Mouse (Mus musculus): ENCODE measurements around the gene Fbxw10. TPM values are rescaled to one million over a fixed set of nuclear protein-coding genes. Genes with fewer than 3 reads are reported as not detected.

Gene Fbxw10
- total and polyA plus RNA-seq, 3 experiments = not detected

GRCm38 (mm10) chr11:62853334-62853733, 6.5 kb downstream of the Fbxw10 start:
- no peak overlapping the region for H3K4me3 ChIP-seq (ENCODE audit: control insufficient read depth in 1 of 2, insufficient read depth in 1 of 2, low read depth in 2 of 2, low read length in 2 of 2)
- no peaks in the 10 kb centered on the region for H3K36me3 ChIP-seq (ENCODE audit: control insufficient read depth in 1 of 2, insufficient read depth in 2 of 2, low read length in 2 of 2)
- no peak for DNase-seq (ENCODE audit: low read depth, low spot score)
- H3K9me3 ChIP-seq (replicated peaks; ENCODE audit: insufficient read depth, low read length) = no peaks in the 10 kb centered on the region
- H3K4me1 ChIP-seq (ENCODE audit: control insufficient read depth in 1 of 2, insufficient read depth in 2 of 2, low read length in 2 of 2) = no peaks in the 10 kb centered on the region
- TF ChIP-seq SIN3A (IDR thresholded peaks at IDR 0.05; ENCODE audit: low read length) (no peak), CTCF (IDR thresholded peaks at IDR 0.05 in 2 of 3, conservative IDR thresholded peaks at IDR 0.05 in 1 of 3; ENCODE audit: control insufficient read depth in 1 of 3, insufficient read depth in 1 of 3, low read depth in 2 of 3, low read length in 3 of 3, poor library complexity in 1 of 3, severe bottlenecking in 1 of 3) (no peak), RAD21 (IDR thresholded peaks at IDR 0.05; ENCODE audit: low read depth, low read length) (no peak), JUND (IDR thresholded peaks at IDR 0.05; ENCODE audit: low read depth, low read length) (no peak), ZNF384 (IDR thresholded peaks at IDR 0.05; ENCODE audit: low read depth, low read length) (no peak), NELFE (IDR thresholded peaks at IDR 0.05; ENCODE audit: low read depth, low read length) (no peak), POLR2AphosphoS5 (IDR thresholded peaks at IDR 0.05; ENCODE audit: borderline replicate concordance, low read depth, low read length) (no peak), E2F4 (IDR thresholded peaks at IDR 0.05; ENCODE audit: borderline replicate concordance, low read depth, low read length) (no peak), MYC (IDR thresholded peaks at IDR 0.05; ENCODE audit: low read depth, low read length) (no peak), SMC3 (IDR thresholded peaks at IDR 0.05; ENCODE audit: low read depth, low read length) (no peak)
- H3K79me2 ChIP-seq (ENCODE audit: control insufficient read depth, insufficient read depth, low read length, poor library complexity) = no peaks in the 10 kb centered on the region
- H3K27me3 ChIP-seq (ENCODE audit: control insufficient read depth in 1 of 2, insufficient read depth in 2 of 2, low read length in 2 of 2) = peaks cover 7 to 8% of the 10 kb centered on the region in 2 experiments
- no peak overlapping the region for H3K27ac ChIP-seq (ENCODE audit: control insufficient read depth, low read depth, low read length)
- no peak overlapping the region for H3K9ac ChIP-seq (ENCODE audit: control insufficient read depth, low read depth, low read length, poor library complexity, severe bottlenecking)

GRCm38 (mm10) chr11:62865562-62865961, 18.7 kb downstream of the Fbxw10 start:
- Histone ChIP-seq H3K9me3 (replicated peaks; ENCODE audit: insufficient read depth, low read length) (no peaks in the 10 kb centered on the region), H3K9ac (ENCODE audit: control insufficient read depth, low read depth, low read length, poor library complexity, severe bottlenecking) (no peak overlapping the region), H3K27me3 (ENCODE audit: control insufficient read depth in 1 of 2, insufficient read depth in 2 of 2, low read length in 2 of 2) (peaks cover 4 to 9% of the 10 kb centered on the region in 2 experiments), H3K27ac (ENCODE audit: control insufficient read depth, low read depth, low read length) (no peak overlapping the region), H3K36me3 (ENCODE audit: control insufficient read depth in 1 of 2, insufficient read depth in 2 of 2, low read length in 2 of 2) (no peaks in the 10 kb centered on the region), H3K4me3 (ENCODE audit: control insufficient read depth in 1 of 2, insufficient read depth in 1 of 2, low read depth in 2 of 2, low read length in 2 of 2) (no peak overlapping the region), H3K4me1 (ENCODE audit: control insufficient read depth in 1 of 2, insufficient read depth in 2 of 2, low read length in 2 of 2) (no peaks in the 10 kb centered on the region), H3K79me2 (ENCODE audit: control insufficient read depth, insufficient read depth, low read length, poor library complexity) (no peaks in the 10 kb centered on the region)
- no peak for DNase-seq (ENCODE audit: low read depth, low spot score)
- no peak for TF ChIP-seq POLR2AphosphoS2 (IDR thresholded peaks at IDR 0.05; ENCODE audit: low read length)
- no peak for TF ChIP-seq MAFK (IDR thresholded peaks at IDR 0.05; ENCODE audit: borderline replicate concordance, low read depth, low read length)
- TF ChIP-seq MEF2A (IDR thresholded peaks at IDR 0.05; ENCODE audit: extremely low read depth, insufficient replicate concordance, low read depth, low read length, poor library complexity, severe bottlenecking) = no peak
- no peak for TF ChIP-seq RCOR1 (IDR thresholded peaks at IDR 0.05; ENCODE audit: low read depth, low read length)
- no peak for TF ChIP-seq TBP (IDR thresholded peaks at IDR 0.05; ENCODE audit: low read depth, low read length)
- TF ChIP-seq MAX (IDR thresholded peaks at IDR 0.05; ENCODE audit: low read length) = no peak
- TF ChIP-seq CHD1 (IDR thresholded peaks at IDR 0.05; ENCODE audit: low read depth, low read length) = no peak
- TF ChIP-seq UBTF (IDR thresholded peaks at IDR 0.05; ENCODE audit: borderline replicate concordance, insufficient read depth, low read depth, low read length) = no peak
- TF ChIP-seq GABPA (IDR thresholded peaks at IDR 0.05; ENCODE audit: low read depth, low read length) = no peak
- no peak for TF ChIP-seq POLR2A (IDR thresholded peaks at IDR 0.05; ENCODE audit: control insufficient read depth in 1 of 2, insufficient read depth in 1 of 2, low read depth in 1 of 2, low read length in 2 of 2, poor library complexity in 1 of 2)
- no peak for TF ChIP-seq CTCF (IDR thresholded peaks at IDR 0.05 in 2 of 3, conservative IDR thresholded peaks at IDR 0.05 in 1 of 3; ENCODE audit: control insufficient read depth in 1 of 3, insufficient read depth in 1 of 3, low read depth in 2 of 3, low read length in 3 of 3, poor library complexity in 1 of 3, severe bottlenecking in 1 of 3)
- no peak for TF ChIP-seq HCFC1 (IDR thresholded peaks at IDR 0.05; ENCODE audit: low read depth, low read length)
- TF ChIP-seq MYC (IDR thresholded peaks at IDR 0.05; ENCODE audit: low read depth, low read length) = no peak
- no peak for TF ChIP-seq SMC3 (IDR thresholded peaks at IDR 0.05; ENCODE audit: low read depth, low read length)

All from MEL (cell line).